Mouse (Mus musculus) kidney, adult 9 months (tissue): Measurements from ENCODE around the gene Foxo1.

Source experiments
- DNase-seq: peaks from one replicate; pipeline ENCODE4 v3.0.0; 2022

Gene Foxo1

GRCm38 (mm10) chr3:52267652-52268486, at the start of gene Foxo1:
Foxo1 (plus strand) TSS chr3:52268336.
- peak; percentile 84 for DNase-seq

- DNase-seq: no peak
Observed at GRCm38 (mm10) chr3:52218864-52219263, 49.3 kb upstream of the Foxo1 start.

GRCm38 (mm10) chr3:52221082-52221481, 47.1 kb upstream of the Foxo1 start:
- peak; percentile 48 for DNase-seq

- DNase-seq: no peak
Observed at GRCm38 (mm10) chr3:52221931-52222330, 46.2 kb upstream of the Foxo1 start.

GRCm38 (mm10) chr3:52236488-52236887, 31.6 kb upstream of the Foxo1 start:
- DNase-seq: no peak

GRCm38 (mm10) chr3:52237136-52237535, 31.0 kb upstream of the Foxo1 start:
- DNase-seq: no peak

- no peak for DNase-seq
Observed at GRCm38 (mm10) chr3:52241062-52241461, 27.1 kb upstream of the Foxo1 start.

- DNase-seq: peak; percentile 84
Observed at GRCm38 (mm10) chr3:52242457-52243105, 25.6 kb upstream of the Foxo1 start.

- no peak for DNase-seq
Observed at GRCm38 (mm10) chr3:52243271-52244021, 24.7 kb upstream of the Foxo1 start.

GRCm38 (mm10) chr3:52245996-52246830, 21.9 kb upstream of the Foxo1 start:
- no peak for DNase-seq

GRCm38 (mm10) chr3:52251184-52251583, 17.0 kb upstream of the Foxo1 start:
- DNase-seq: no peak

GRCm38 (mm10) chr3:52253656-52254461, 14.3 kb upstream of the Foxo1 start:
- peak; percentile 34 for DNase-seq

GRCm38 (mm10) chr3:52254496-52254895, 13.6 kb upstream of the Foxo1 start:
- DNase-seq: no peak

- peak; percentile 52 for DNase-seq
Observed at GRCm38 (mm10) chr3:52257782-52258441, 10.2 kb upstream of the Foxo1 start.

- DNase-seq: peak; percentile 58
Observed at GRCm38 (mm10) chr3:52258532-52258931, 9.6 kb upstream of the Foxo1 start.

GRCm38 (mm10) chr3:52262431-52263161, 5.5 kb upstream of the Foxo1 start:
- peak; percentile 86 for DNase-seq

GRCm38 (mm10) chr3:52264354-52264753, 3.8 kb upstream of the Foxo1 start:
- no peak for DNase-seq

- peak; percentile 56 for DNase-seq
Observed at GRCm38 (mm10) chr3:52266606-52267160, 1.5 kb upstream of the Foxo1 start.

GRCm38 (mm10) chr3:52267293-52267651, 864 bp upstream of the Foxo1 start:
- DNase-seq: no peak

GRCm38 (mm10) chr3:52268487-52268736, 276 bp downstream of the Foxo1 start:
- no peak for DNase-seq
